Mouse (Mus musculus) gastrocnemius, postnatal 14 days (tissue): ENCODE measurements around the gene Esrrb. TPM values are rescaled to one million over a fixed set of nuclear protein-coding genes. Genes with fewer than 3 reads are reported as not detected.
A peak's percentile ranks its signal among the peaks of the same experiment; 100 is the strongest.

Source experiments
- DNase-seq: peaks from one replicate; pipeline ENCODE4 v3.0.0; 2021; ENCODE audit warnings: mixed read lengths
- intact Hi-C: fragments of 180-260 bp; cut with DNase I; formaldehyde crosslinking; loops from one replicate; pipeline ENCODE4 v1.15.1; 2025; ENCODE audit warnings: low total_unique reads
- long read RNA-seq, 2 experiments: library from polyadenylated mRNA; stranded (forward); transcript quantifications; one replicate each; pipeline ENCODE4 v2.0.0; 2021
- total RNA-seq, 2 experiments: library from RNA; stranded (reverse); gene quantifications; 2 replicates each; pipeline ENCODE4 v1.2.3; 2021

Gene Esrrb
- 1 to 10 TPM; 1.6 to 2.9 TPM for total RNA-seq
- long read RNA-seq, experiment 1 = 0 reads
- long read RNA-seq, experiment 2 = 0 reads

DNA sequence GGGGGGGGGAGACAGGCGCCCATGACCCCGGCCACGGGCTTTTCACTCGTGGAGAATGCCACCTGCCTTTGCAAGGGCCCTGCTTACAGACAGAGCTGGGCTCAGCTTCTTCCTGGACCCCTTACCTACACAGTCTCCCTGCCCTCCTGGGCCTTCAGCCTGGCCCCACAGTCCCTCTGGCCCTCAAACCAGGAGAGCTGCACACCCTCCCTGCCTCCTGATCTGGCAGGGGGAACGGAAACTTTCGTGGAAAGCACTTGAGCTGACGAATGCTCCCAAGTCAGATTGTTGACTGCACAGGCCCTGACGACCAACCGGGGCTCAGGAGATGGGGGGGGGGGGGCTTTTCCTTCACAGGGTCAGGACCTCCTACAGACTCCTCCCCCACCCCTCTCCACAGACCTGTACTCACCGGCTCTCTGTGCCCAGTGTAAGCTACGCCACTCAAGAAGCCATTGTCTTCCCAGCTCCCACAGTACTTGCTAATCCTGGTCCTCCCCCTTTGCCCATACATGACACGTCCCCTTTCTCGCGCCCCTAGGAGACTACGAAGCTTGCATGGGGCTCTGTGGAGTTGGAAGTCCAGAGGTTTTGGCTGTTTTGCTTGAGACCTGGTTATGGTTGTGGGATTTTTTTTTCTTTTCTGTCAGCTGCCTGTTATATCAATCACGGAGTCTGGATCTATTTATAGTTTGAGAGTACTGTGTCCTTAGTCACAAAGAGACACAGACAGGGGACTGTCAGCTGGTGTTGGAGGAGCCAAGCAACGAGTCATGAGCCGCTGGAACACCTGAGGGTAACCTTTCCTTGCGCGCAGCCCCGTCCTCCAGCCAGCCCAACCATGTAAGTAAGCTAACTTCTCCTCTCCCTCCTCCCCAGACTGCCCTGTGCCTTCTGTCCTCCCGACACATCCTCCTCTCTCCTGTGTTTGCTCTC lies at the start of gene Esrrb:
Esrrb (plus strand) TSS at position 422 of the 936 bp plus-strand sequence.
- intact Hi-C loops = no loop called here
- peak; percentile 38 for DNase-seq

DNA sequence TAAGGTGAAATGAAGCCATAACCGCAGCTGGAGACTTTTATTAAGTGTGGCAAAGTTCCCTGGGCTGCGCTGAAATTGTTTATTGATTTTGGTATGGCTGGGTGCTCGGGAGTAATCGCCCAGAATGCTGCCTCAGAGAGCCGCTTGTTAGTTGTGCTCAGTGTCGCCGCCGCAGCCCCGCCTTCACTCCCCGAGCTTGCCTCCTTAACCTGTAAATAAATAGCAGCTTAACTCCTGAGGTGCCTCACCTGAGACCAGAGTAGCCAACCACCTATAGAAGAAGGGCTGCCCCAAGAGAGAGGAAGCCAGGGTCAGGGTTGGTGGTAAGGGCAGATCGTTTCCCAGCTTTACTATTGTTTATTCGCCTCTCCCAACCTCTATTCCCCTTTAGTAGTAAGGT lies 40.3 kb upstream of the Esrrb start:
- intact Hi-C loops = no loop called here
- DNase-seq = no peak

DNA sequence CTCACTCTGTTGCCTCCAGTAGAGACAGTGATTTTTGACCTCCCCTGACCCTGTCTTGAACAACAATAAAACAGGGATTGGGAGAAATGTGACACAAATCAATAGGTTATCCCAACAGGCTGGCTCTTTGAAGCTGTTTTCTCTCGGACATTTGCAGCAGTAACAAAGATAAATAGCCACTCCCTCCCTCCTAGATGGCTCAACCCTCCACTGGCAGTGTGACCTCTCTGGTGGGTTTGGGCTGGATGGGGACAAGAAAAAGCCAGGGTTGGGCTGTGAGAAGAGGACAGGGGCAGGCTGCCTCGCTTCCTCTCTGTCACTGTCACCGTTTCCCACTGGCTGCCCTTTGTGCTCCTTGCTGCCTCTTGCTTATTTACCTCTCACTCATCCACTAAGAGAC lies 36.6 kb upstream of the Esrrb start:
- DNase-seq = no peak
- intact Hi-C loops = no loop called here

DNA sequence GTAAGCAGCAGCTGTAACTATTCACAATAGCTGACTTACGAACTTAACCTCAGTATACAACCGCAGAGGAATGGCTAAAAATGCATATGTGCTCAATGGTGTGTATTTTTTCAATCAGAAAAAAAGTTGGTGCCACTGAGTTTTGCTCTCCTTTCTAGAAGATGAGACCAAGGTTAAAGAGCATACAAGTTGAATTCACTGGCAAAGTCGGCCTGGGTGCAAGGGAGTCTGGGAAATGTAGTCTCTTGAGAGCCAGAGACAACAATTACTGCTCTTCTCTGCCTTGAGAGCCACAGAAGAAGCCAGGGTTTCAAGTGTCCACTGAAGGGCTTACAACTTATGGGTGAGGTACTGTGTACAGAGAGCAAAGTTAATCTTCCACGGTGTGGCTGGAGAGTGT lies 31.1 kb upstream of the Esrrb start:
- intact Hi-C loops = no loop called here
- DNase-seq = no peak

DNA sequence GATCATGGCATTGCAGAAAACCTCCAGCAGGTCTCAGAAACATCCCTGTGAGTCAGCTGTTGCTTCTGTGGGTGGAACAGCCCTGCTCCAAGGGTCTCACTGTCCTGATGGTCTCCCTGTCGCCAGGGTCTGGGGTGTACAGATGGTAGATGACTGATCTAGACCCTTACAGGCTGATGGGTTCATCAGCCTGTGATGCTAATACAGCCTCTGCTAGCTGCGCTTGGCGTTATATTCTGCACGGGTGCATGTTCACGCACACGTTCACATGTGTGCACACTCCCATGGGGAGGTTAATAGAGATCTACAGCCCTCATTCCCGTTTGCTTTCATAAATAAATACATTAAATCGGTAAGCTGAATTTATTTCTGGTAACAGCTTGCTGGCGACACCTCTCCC lies 30.2 kb upstream of the Esrrb start:
- no peak for DNase-seq
- intact Hi-C loops = no loop called here

DNA sequence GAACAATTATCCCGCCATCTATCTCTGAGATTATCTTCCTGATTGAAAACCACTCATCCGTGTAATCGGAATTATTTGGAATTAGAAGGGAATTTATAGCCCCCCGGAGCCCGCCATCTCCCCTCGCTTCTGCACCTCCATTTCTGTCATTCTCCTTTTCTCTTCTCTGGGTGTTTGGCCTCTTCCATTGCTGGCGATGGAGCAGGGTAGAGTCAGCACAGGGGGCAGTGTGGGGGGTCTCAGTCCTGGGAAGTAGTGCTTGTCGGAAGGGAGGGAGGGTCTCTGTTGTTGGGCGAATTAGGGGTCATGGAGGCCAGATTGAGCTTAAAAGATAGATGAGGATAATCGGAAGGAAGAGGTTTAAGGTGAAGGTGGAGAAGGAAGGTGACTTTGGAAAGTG lies 29.7 kb upstream of the Esrrb start:
- DNase-seq = no peak
- intact Hi-C loops = no loop called here

DNA sequence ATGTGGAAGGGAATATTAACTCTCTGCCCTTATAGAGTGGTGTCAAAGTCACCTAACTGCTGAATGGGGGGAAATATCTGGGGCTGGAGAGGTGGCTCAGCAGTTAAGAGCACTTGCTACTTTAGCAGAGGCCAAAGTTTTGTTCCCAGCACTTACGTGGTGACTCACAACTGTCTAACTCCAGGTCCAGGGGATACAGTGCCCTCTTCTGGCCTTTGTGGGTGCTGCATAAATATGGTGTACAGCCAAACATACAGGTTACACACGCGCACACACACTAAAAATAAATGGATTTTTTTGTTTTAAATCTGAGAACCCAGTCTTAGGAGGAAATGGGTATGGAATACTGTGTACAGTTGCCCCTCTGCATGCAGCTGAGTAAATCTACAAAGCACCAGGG lies 24.7 kb upstream of the Esrrb start:
- DNase-seq = no peak
- intact Hi-C loops = no loop called here

DNA sequence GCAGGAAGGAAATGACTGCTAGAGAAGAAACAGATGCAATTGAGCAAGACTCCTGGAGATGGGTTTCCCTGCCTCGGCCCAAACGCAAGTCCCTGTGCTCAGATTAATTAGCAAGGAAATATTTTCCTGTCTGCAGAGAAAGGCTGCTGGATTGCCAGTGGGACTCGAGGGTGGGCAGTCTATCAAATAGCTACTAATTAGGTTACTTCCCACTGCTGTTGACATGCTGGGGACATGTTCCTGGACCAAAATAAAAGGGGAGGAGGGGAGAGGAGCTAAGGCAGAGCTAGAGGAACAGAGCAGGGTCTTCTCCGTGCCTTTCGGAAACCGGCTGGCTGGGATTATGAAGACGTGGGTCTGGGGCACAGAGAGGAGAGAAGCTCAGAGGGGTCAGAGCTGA lies 24.0 kb upstream of the Esrrb start:
- DNase-seq = no peak
- intact Hi-C loops = no loop called here

DNA sequence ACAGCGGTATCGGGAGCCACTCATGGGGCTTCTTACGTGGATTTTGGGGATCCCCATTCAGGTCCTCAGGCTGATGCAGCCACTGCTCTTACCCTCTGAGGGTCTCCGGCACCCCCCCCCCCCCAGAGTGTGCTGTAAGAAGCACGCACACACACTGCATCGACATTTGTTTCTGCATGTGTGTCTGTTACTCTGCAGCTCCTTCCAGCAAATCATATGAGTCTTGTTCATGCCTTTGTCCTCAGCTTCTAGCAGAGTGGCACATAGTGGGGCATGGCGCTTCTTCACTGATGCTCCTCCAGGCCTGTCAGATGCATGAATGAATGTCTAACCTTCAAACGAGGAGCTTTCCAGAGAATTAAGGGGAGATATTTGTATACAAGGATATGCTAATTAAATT lies 11.4 kb upstream of the Esrrb start:
- DNase-seq = no peak
- intact Hi-C loops = no loop called here

DNA sequence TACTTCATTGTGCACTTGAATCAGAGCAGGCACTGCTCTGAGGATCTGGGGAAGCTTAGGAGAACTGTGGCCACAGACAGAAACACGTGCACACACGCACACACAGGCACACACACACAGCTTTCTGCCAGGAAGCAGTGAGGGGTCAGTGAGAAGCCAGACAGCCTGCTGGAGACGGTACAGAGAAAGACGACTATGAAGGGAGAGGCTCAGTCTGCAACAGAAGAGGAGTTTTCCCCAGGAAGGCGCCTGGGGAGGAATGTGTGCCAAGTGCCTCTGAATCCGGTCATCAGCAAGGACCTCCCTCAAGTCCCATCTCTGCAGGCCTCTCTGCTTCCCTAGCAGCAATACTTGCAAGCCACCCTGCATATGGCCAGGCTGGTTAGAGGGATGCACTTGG lies 1.5 kb upstream of the Esrrb start:
- peak; percentile 22 for DNase-seq
- intact Hi-C loops = no loop called here

DNA sequence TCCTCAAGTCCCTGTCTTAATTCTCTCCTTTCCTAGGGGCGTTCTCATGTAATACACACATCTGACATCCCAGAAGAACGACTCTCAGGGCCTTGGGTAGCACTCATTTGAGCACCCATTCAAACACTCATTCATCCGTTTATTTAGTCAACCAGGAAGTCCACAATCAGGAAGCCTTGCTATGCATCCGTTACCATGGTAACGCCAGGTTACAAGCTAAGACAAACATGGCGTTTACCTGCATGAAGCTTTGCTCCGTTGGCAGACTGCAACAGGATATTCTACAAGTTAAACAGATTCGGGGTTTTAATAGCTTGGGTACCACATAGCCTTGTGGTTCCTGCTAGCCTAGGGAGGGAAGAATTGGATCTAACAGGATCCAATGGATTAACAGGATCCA lies 1.0 kb upstream of the Esrrb start:
- intact Hi-C loops = no loop called here
- DNase-seq = no peak

DNA sequence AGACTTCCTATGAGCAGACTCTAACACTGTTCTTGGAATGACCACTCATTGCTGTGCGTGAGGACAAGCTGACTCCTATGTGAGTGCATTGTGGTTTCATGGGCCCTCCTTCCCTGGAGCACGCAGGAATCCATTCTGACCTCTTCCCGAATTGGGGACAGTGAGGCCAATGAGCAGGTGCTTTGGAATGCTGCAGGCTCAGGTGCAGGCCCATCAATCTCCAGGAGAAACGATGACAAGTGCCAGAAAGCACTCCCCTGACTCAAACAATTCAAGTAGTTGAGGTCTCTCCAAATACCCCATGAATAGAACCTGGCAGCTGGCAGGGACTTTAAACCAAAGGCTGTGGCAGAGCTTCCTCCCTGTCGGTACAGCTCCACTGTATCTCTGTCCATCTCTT lies 3.4 kb downstream of the Esrrb start:
- no peak for DNase-seq
- intact Hi-C loops = no loop called here

DNA sequence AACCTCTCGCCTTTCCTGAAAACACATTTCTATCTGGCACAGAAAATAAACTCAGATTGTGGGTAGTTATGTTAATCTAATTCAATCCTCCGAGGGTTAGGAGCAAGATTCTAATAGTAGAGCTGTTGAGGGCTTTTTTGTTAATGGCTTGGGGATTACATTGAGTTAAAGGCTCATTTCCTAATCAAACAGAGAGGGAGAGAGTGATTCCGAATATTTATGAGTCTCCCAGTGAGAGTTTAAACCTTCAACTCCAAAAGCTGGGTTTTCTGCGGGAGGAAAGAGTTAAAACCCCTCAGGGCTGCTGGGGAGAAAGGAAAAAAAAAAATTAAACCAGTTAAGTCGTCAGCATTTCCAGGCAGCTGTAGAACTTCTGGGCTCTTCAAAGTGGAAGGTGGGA lies 3.8 kb downstream of the Esrrb start:
- intact Hi-C loops = no loop called here
- DNase-seq = no peak

DNA sequence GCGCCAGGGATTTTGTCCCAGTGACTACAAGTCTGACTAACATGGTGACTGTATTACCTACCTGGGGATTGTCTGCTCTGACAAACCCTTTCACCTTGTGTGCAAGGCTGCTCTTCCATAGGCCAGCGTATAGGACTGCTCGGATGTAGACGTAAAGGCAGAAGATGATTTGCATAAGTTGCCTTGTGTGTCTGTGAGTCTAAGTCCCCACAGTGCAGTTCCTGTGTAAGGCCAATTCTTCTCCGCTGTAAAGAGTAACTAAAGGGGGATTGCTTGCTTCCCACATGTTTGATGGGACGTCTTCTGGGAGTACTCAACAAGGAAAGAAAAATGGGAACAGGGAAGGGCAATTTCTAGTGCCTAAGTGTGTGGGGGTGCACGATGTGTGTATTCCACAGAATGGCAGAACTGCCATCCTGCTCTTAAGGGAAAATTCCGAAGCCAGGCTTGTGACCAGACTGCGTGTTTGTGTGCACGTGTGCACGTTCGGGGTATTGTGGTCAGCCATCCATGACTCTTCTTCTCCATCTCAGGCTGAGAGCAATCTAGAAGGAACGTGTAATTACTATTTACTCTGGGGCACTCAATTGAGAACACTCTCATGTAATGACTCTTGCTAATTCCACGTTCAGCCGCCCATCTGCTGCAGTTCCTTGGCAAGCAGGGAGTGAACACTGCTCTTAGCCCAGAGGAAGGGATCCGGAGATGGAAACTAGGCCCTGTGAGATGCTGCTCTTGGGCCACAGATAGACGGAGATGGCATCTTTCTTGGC lies 9.9 kb downstream of the Esrrb start:
- intact Hi-C loops = no loop called here
- DNase-seq = no peak

DNA sequence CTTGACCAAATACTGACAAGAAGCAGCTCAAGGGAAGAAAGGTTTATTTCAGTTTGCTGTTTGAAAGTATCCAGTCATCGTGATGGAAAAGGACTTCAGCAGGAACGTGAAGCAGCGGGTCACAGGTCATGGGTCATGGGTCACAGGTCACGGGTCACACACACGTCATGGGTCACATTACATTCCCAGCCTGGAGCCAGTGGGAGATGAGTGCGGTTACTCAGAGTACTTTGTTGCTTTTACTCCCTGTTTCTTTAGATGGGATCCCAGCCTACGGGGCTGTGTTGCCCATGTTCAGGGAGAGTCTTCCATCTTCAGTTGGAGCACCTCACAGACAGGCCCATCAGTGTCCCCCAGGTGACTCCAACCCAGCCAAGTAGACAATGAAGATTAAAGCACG lies 13.4 kb downstream of the Esrrb start:
- DNase-seq = no peak
- intact Hi-C loops = no loop called here

DNA sequence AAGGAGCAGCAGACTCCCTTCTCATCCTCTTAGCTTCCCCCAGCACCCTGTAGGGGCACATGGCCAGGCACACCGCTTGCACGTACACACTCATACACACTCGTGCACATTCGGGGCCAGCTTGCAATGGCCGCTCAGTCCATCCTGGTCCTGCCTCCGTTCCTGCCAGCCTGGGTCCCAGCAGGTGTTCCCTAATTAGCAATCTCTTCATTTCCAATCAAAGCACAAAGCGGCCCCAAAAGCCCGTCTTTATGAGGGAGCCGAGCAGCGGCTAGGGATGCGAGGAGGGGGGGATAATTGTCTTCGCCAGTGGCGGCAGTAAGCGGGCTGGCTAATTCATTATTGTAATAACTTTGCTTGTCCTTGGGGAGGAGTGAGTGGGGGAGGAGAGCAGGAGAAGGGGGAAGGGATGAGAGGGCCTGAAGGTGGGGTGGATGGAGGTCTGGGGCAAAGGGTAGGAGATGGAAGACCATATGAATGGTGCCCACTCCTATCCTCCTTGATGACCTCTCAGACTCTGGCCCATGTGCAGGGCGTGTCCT lies 18.8 kb downstream of the Esrrb start:
- intact Hi-C loops = no loop called here
- no peak for DNase-seq

DNA sequence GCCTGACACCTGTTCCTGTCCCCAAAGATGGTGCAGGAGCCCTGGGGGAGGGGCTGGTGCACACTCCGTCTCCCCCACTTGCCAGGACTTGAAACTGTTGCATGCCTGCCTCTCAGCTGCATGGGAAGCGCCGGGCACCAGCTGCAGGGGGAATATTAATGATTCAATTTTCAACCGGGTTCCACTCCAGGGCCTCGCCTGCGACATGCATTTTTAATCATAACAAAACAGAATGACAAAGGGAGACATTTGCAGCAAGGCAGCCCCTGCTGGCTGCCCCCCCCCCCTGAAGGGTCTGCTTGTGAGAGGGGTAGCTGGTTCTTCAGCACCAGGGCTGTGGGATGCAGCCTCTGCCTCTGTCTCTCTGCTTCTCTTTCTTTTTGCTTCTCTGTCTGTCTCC lies 22.9 kb downstream of the Esrrb start:
- no peak for DNase-seq
- intact Hi-C loops = no loop called here

DNA sequence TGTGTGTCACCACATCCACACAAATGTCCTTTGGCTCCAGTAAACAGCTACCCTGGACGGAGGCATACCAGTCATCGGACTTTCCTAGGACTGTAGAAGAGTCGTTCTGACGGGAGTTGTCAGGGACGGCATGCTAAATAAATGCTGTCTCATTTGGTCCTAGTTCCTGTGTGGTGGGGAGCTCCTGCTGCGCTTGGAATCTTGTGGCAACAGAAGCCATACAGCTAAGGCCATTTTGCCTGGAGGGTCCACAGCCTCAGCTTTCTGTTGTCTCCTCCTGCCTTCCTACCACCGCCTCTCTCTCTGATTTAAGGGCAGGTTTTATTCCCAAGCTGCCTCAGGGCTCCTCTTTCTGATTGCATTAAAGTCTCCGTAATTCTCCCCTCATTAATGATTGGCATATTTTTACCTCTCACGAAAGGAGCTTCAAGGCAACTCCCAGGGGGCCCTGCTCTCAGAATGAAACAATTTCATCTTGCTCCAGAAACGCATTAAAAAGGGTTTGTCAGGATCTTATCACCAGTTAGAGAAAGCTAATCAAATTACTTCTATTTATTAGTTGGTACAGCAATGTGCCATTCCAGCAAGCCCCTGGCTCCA lies 26.9 kb downstream of the Esrrb start:
- no peak for DNase-seq
- intact Hi-C loops = no loop called here

DNA sequence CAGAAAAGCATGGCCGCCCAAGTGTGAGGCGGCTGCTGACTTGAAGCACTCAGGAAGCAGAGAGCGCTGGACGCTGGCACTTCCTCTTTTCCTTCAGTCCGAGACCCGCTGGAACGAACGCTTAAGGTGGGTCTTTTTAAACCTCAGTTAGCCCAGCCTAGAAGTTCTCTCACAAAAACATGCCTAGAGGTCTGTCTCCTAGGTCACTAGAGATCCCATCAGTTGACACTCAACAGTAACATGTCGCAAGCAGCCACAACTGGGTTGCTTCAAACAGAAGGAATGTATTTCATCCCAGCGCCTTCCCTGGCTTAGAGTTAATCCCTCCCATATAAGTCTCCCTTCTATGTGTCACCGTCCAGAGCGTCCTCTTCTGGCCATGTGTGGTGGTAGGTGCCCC lies 33.9 kb downstream of the Esrrb start:
- intact Hi-C loops = no loop called here
- DNase-seq = no peak

DNA sequence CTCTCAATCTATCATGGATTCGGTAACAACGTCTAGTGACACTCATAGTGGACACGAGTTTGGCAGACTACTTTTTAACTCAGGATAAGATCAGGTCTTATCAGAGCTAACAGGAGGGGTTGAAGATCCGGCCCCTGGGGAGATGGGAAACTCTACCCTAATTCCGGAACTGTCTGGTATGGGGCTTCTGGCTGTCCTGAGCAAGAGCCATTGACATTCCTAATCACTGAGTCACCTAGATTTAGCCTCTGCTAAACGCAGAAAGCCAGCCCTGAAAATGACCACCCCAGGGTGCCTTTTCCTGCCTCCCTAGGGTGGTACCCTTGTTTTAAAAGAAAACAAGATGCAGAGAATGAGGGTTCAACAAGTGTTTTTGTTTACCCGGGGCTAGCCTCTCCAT lies 34.4 kb downstream of the Esrrb start:
- intact Hi-C loops = no loop called here
- DNase-seq = no peak
